In the genomic region with DNA sequence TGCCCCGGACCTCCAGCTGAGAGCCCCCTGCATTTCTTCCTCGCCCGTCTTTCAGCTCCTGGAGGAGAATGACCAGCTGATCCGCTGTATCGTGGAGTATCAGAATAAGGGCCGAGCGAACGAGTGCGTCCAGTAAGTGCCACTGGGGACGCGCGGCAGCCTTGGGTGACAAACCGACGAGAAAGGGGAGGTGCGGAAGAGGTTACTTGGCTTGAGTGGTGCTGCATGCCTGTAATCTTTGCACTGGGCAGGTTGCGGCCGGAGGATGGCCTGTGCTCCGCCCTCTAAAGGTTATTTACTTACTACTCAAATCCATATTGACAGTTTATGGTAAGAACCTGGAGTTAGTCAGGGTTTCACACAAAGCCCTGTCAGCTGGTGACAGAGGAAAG, we compare ENCODE assay signal across 8 mouse cellular contexts. TPM values are rescaled to one million over a fixed set of nuclear protein-coding genes. Genes with fewer than 3 reads are reported as not detected.
DNase-seq lines count a peak whose midpoint lies in the region; ATAC-seq and TF ChIP-seq lines count a peak whose summit lies in the region.

No protein-coding gene starts in this region.

- no peaks in the 10 kb centered on the region for H3K27me3 ChIP-seq in heart, embryonic 15.5 days
- H3K27me3 ChIP-seq in forebrain, embryonic 10.5 days (ENCODE audit: poor library complexity, severe bottlenecking): no peaks in the 10 kb centered on the region
- H3K27me3 ChIP-seq in limb, embryonic 14.5 days (ENCODE audit: control insufficient read depth, insufficient read depth, low read length): no peaks in the 10 kb centered on the region
- H3K27me3 ChIP-seq in midbrain, postnatal 0 days (ENCODE audit: insufficient read depth, low read length): peaks cover 3% of the 10 kb centered on the region; the same call in 1 of the 2 replicates

- intact Hi-C loops in left cerebral cortex, postnatal 14 days (cut with DNase I): no loop called here

- H3K36me3 ChIP-seq in heart, embryonic 15.5 days: peaks cover 13% of the 10 kb centered on the region
- no peaks in the 10 kb centered on the region for H3K36me3 ChIP-seq in ES-E14 (ENCODE audit: control insufficient read depth, insufficient read depth, low read length, poor library complexity, severe bottlenecking)
- H3K36me3 ChIP-seq in forebrain, embryonic 10.5 days (replicated peaks): peaks cover 17% of the 10 kb centered on the region
- H3K36me3 ChIP-seq in limb, embryonic 14.5 days (ENCODE audit: control insufficient read depth, insufficient read depth, low read length): peaks cover 19% of the 10 kb centered on the region
- no peaks in the 10 kb centered on the region; the same call in 1 of the 2 replicates for H3K36me3 ChIP-seq in midbrain, postnatal 0 days (ENCODE audit: insufficient read depth, low read length)

- peak overlapping the region; percentile 83 for H3K9ac ChIP-seq in heart, embryonic 15.5 days
- peak overlapping the region; percentile 89 for H3K9ac ChIP-seq in ES-E14 (ENCODE audit: insufficient read depth, low read depth, low read length, poor library complexity, severe bottlenecking)
- H3K9ac ChIP-seq in limb, embryonic 14.5 days (ENCODE audit: low read depth, low read length, severe bottlenecking): peak overlapping the region; percentile 91
- H3K9ac ChIP-seq in midbrain, postnatal 0 days (replicated peaks; ENCODE audit: low read length, poor library complexity, severe bottlenecking): peak overlapping the region; percentile 93

- WGBS in heart, embryonic 15.5 days: 0% methylated on average over 18 of the region's 18 CpGs
- WGBS in forebrain, embryonic 10.5 days: under 1% methylated on average over 18 of the region's 18 CpGs
- WGBS in limb, embryonic 14.5 days: 0% methylated on average over 18 of the region's 18 CpGs
- WGBS in midbrain, postnatal 0 days: under 1% methylated on average over 18 of the region's 18 CpGs

- TF ChIP-seq POLR2A in limb, embryonic 14.5 days (IDR thresholded peaks at IDR 0.05; ENCODE audit: borderline replicate concordance, extremely low read depth, insufficient read depth, insufficient read length): no peak

- in situ Hi-C loops in ES-E14 (cut with MboI; ENCODE audit: low sequenced_read_pairs in 2 of 2, unreplicated experiment in 2 of 2): no loop called here

- peak overlapping the region; percentile 63 for H3K4me2 ChIP-seq in heart, embryonic 15.5 days
- H3K4me2 ChIP-seq in limb, embryonic 14.5 days (replicated peaks; ENCODE audit: low read depth, low read length, severe bottlenecking): peak overlapping the region; percentile 84
- H3K4me2 ChIP-seq in midbrain, postnatal 0 days (ENCODE audit: low read depth, low read length, poor library complexity, severe bottlenecking): peak overlapping the region; percentile 78

- DNase-seq in heart, adult 8-10 months (ENCODE audit: low spot score): no peak
- DNase-seq in ES-E14 (ENCODE audit: low read depth, low spot score): no peak
- no peak for DNase-seq in forebrain, embryonic 10.5 days (ENCODE audit: extremely low spot score, low spot score)
- DNase-seq in limb, embryonic 14.5 days (ENCODE audit: low spot score): no peak
- no peak for DNase-seq in midbrain, postnatal 0 days (ENCODE audit: low spot score)
- DNase-seq in left cerebral cortex, postnatal 14 days (ENCODE audit: low spot score in 2 of 2): no peak
- no peak for DNase-seq in layer of hippocampus, postnatal 10 days (ENCODE audit: low spot score in 2 of 2)

- peak overlapping the region; percentile 97 for H3K27ac ChIP-seq in heart, embryonic 15.5 days
- no peak overlapping the region; the same call in 1 of the 2 replicates for H3K27ac ChIP-seq in ES-E14 (ENCODE audit: insufficient read depth, low read depth, low read length, poor library complexity, severe bottlenecking)
- peak overlapping the region; percentile 90 for H3K27ac ChIP-seq in forebrain, embryonic 10.5 days
- H3K27ac ChIP-seq in limb, embryonic 14.5 days (replicated peaks; ENCODE audit: low read depth, low read length): peak overlapping the region; percentile 86
- peak overlapping the region; percentile 92 for H3K27ac ChIP-seq in midbrain, postnatal 0 days (ENCODE audit: low read depth, low read length)

- TF ChIP-seq CTCF in midbrain, postnatal 0 days (IDR thresholded peaks at IDR 0.05): no peak

- peaks cover 23% of the 10 kb centered on the region for H3K4me1 ChIP-seq in heart, embryonic 15.5 days (replicated peaks)
- H3K4me1 ChIP-seq in ES-E14 (ENCODE audit: control insufficient read depth in 2 of 2, insufficient read depth in 2 of 2, low read length in 2 of 2, poor library complexity in 1 of 2): no peaks in the 10 kb centered on the region
- H3K4me1 ChIP-seq in forebrain, embryonic 10.5 days: peaks cover 26% of the 10 kb centered on the region
- peaks cover 8% of the 10 kb centered on the region for H3K4me1 ChIP-seq in limb, embryonic 14.5 days (ENCODE audit: control insufficient read depth, insufficient read depth, low read length)
- H3K4me1 ChIP-seq in midbrain, postnatal 0 days (ENCODE audit: insufficient read depth, low read length): peaks cover 9% of the 10 kb centered on the region; the same call in 1 of the 2 replicates

- H3K9me3 ChIP-seq in heart, embryonic 15.5 days (replicated peaks): no peaks in the 10 kb centered on the region
- no peaks in the 10 kb centered on the region for H3K9me3 ChIP-seq in ES-E14 (ENCODE audit: control insufficient read depth, insufficient read depth, low read depth, low read length)
- no peaks in the 10 kb centered on the region for H3K9me3 ChIP-seq in forebrain, embryonic 10.5 days
- H3K9me3 ChIP-seq in limb, embryonic 14.5 days (ENCODE audit: control insufficient read depth, low read length): no peaks in the 10 kb centered on the region
- H3K9me3 ChIP-seq in midbrain, postnatal 0 days (ENCODE audit: low read length): no peaks in the 10 kb centered on the region

- H3K4me3 ChIP-seq in heart, embryonic 15.5 days: peak overlapping the region; percentile 82
- H3K4me3 ChIP-seq in ES-E14 (ENCODE audit: insufficient read depth in 1 of 2, low read depth in 1 of 2, low read length in 2 of 2, poor library complexity in 1 of 2, severe bottlenecking in 1 of 2): peak overlapping the region; percentile 91 to 97
- H3K4me3 ChIP-seq in forebrain, embryonic 10.5 days: peak overlapping the region; percentile 94
- peak overlapping the region; percentile 99 for H3K4me3 ChIP-seq in limb, embryonic 14.5 days (replicated peaks; ENCODE audit: low read length)
- peak overlapping the region; percentile 89 for H3K4me3 ChIP-seq in midbrain, postnatal 0 days (ENCODE audit: low read depth, low read length)

- peak; percentile 15; the same call in 1 of the 2 replicates for ATAC-seq in heart, embryonic 15.5 days (replicated peaks; ENCODE audit: insufficient number of reproducible peaks, insufficient read depth, low FRiP score, low read depth)
- 0 out of 2 replicates have a peak, but pooled peaks have one; percentile 1 for ATAC-seq in limb, embryonic 14.5 days (ENCODE audit: low FRiP score, low read depth)
- 0 out of 2 replicates have a peak, but pooled peaks have one; percentile 14 for ATAC-seq in midbrain, postnatal 0 days (ENCODE audit: low FRiP score)

RNA-seq across cellular contexts. Expression of a gene that starts 0.5 kb away (rescaled TPM):
- 153 and 193 TPM in 2 replicates for polyA plus RNA-seq in heart, embryonic 15.5 days (2015; fragmentation: Nextera tagmentation; extraction: Ambion mirVana)
- total RNA-seq in heart, adult 8-10 months (2022): 100 to 1,000 TPM; 138 to 143 (median 139) TPM
- 22.3 and 40.8 TPM in 2 replicates for total RNA-seq in ES-E14 (2012; rRNA removed)
- polyA plus RNA-seq in forebrain, embryonic 10.5 days (2016; fragmentation: Nextera tagmentation; extraction: Ambion mirVana): 85.3 and 87.5 TPM in 2 replicates
- 50.6 and 73.7 TPM in 2 replicates for polyA plus RNA-seq in limb, embryonic 14.5 days (2012; rRNA removed)
- 128 and 143 TPM in 2 replicates for polyA plus RNA-seq in limb, embryonic 14.5 days (2014; fragmentation: Nextera tagmentation; extraction: Ambion mirVana)
- total RNA-seq in midbrain, postnatal 0 days (2014; rRNA removed): 51.4 and 59.6 TPM in 2 replicates
- polyA plus RNA-seq in midbrain, postnatal 0 days (2015; fragmentation: Nextera tagmentation; extraction: Ambion mirVana): 204 and 218 TPM in 2 replicates
- 100 to 1,000 TPM in 1 of 2 experiments, 10 to 100 TPM in 1; 82.8 to 100 TPM for total RNA-seq in left cerebral cortex, postnatal 14 days (2021)
- 10 to 100 TPM; 80.7 to 87.9 TPM for total RNA-seq in layer of hippocampus, postnatal 10 days (2021)

RNA-seq across cellular contexts. Expression of a gene that starts 5.3 kb away (rescaled TPM):
- polyA plus RNA-seq in heart, embryonic 15.5 days (2015; fragmentation: Nextera tagmentation; extraction: Ambion mirVana): 5.7 and 6.0 TPM in 2 replicates
- total RNA-seq in heart, adult 8-10 months (2022): 1 to 10 TPM; 4.7 to 8.4 (median 7.1) TPM
- 8.4 and 11.2 TPM in 2 replicates for total RNA-seq in ES-E14 (2012; rRNA removed)
- polyA plus RNA-seq in forebrain, embryonic 10.5 days (2016; fragmentation: Nextera tagmentation; extraction: Ambion mirVana): 15.3 and 18.6 TPM in 2 replicates
- 10.8 and 13.2 TPM in 2 replicates for polyA plus RNA-seq in limb, embryonic 14.5 days (2012; rRNA removed)
- 11.4 and 12.6 TPM in 2 replicates for polyA plus RNA-seq in limb, embryonic 14.5 days (2014; fragmentation: Nextera tagmentation; extraction: Ambion mirVana)
- 26.9 and 34.3 TPM in 2 replicates for total RNA-seq in midbrain, postnatal 0 days (2014; rRNA removed)
- 30.5 and 34.4 TPM in 2 replicates for polyA plus RNA-seq in midbrain, postnatal 0 days (2015; fragmentation: Nextera tagmentation; extraction: Ambion mirVana)
- 10 to 100 TPM; 27.7 to 29.1 TPM for total RNA-seq in left cerebral cortex, postnatal 14 days (2021)
- 10 to 100 TPM; 30.4 to 33.4 TPM for total RNA-seq in layer of hippocampus, postnatal 10 days (2021)

RNA-seq across cellular contexts. Expression of a gene that starts 8.4 kb away (rescaled TPM):
- polyA plus RNA-seq in heart, embryonic 15.5 days (2015; fragmentation: Nextera tagmentation; extraction: Ambion mirVana): 43.6 and 46.0 TPM in 2 replicates
- total RNA-seq in heart, adult 8-10 months (2022): 10 to 100 TPM; 24.5 to 39.2 (median 29.8) TPM
- 57.8 and 69.6 TPM in 2 replicates for total RNA-seq in ES-E14 (2012; rRNA removed)
- polyA plus RNA-seq in forebrain, embryonic 10.5 days (2016; fragmentation: Nextera tagmentation; extraction: Ambion mirVana): 52.9 and 60.5 TPM in 2 replicates
- polyA plus RNA-seq in limb, embryonic 14.5 days (2012; rRNA removed): 188 and 216 TPM in 2 replicates
- polyA plus RNA-seq in limb, embryonic 14.5 days (2014; fragmentation: Nextera tagmentation; extraction: Ambion mirVana): 73.5 and 81.4 TPM in 2 replicates
- 71.4 and 112 TPM in 2 replicates for total RNA-seq in midbrain, postnatal 0 days (2014; rRNA removed)
- polyA plus RNA-seq in midbrain, postnatal 0 days (2015; fragmentation: Nextera tagmentation; extraction: Ambion mirVana): 42.1 and 50.7 TPM in 2 replicates
- total RNA-seq in left cerebral cortex, postnatal 14 days (2021): 100 to 1,000 TPM; 102 to 103 TPM
- total RNA-seq in layer of hippocampus, postnatal 10 days (2021): 100 to 1,000 TPM; 110 to 133 TPM

RNA-seq across cellular contexts. Expression of a gene that starts 48.5 kb away (rescaled TPM):
- 18.2 and 23.0 TPM in 2 replicates for polyA plus RNA-seq in heart, embryonic 15.5 days (2015; fragmentation: Nextera tagmentation; extraction: Ambion mirVana)
- total RNA-seq in heart, adult 8-10 months (2022): 100 to 1,000 TPM; 120 to 131 (median 129) TPM
- total RNA-seq in ES-E14 (2012; rRNA removed): 6.7 and 8.0 TPM in 2 replicates
- polyA plus RNA-seq in forebrain, embryonic 10.5 days (2016; fragmentation: Nextera tagmentation; extraction: Ambion mirVana): 4.1 and 4.8 TPM in 2 replicates
- 64.0 and 71.0 TPM in 2 replicates for polyA plus RNA-seq in limb, embryonic 14.5 days (2012; rRNA removed)
- 20.0 and 30.3 TPM in 2 replicates for polyA plus RNA-seq in limb, embryonic 14.5 days (2014; fragmentation: Nextera tagmentation; extraction: Ambion mirVana)
- total RNA-seq in midbrain, postnatal 0 days (2014; rRNA removed): 55.4 and 59.7 TPM in 2 replicates
- polyA plus RNA-seq in midbrain, postnatal 0 days (2015; fragmentation: Nextera tagmentation; extraction: Ambion mirVana): 21.3 and 22.8 TPM in 2 replicates
- 100 to 1,000 TPM; 112 to 127 TPM for total RNA-seq in left cerebral cortex, postnatal 14 days (2021)
- 100 to 1,000 TPM; 104 to 108 TPM for total RNA-seq in layer of hippocampus, postnatal 10 days (2021)
